Comparison of ENCODE assay signal across 9 mouse cellular contexts in genomic region chr8:109232281-109233234, GRCm38 (mm10).
DNase-seq lines count a peak whose midpoint lies in the region; ATAC-seq and TF ChIP-seq lines count a peak whose summit lies in the region.
"Had no signal": no experiment of that assay in that cellular context is flagged by ENCODE, and none has a peak within 500 bp of the region (broad histone marks: within the 10 kb centered on the region; RNA-seq: fewer than 3 reads in every experiment).

No protein-coding gene starts in this region.

- no peak overlapping the region; the same call in 1 of the 2 replicates for H3K27ac ChIP-seq in limb, embryonic 12.5 days
- H3K27ac ChIP-seq in limb, embryonic 10.5 days: no peak overlapping the region
- peak overlapping the region; percentile 48 for H3K27ac ChIP-seq in forebrain, embryonic 13.5 days
- no peak overlapping the region for H3K27ac ChIP-seq in hindbrain, embryonic 16.5 days (ENCODE audit: low read depth, low read length)
- H3K27ac ChIP-seq in thymus, adult 2 months (ENCODE audit: control insufficient read depth, insufficient read depth, low read length): no peak overlapping the region

- H3K9me3 ChIP-seq in limb, embryonic 12.5 days: no peaks in the 10 kb centered on the region
- H3K9me3 ChIP-seq in limb, embryonic 10.5 days (replicated peaks): no peaks in the 10 kb centered on the region
- no peaks in the 10 kb centered on the region for H3K9me3 ChIP-seq in forebrain, embryonic 13.5 days (replicated peaks)
- no peaks in the 10 kb centered on the region for H3K9me3 ChIP-seq in hindbrain, embryonic 16.5 days (ENCODE audit: control insufficient read depth, low read length)

- no peaks in the 10 kb centered on the region for H3K27me3 ChIP-seq in limb, embryonic 12.5 days
- H3K27me3 ChIP-seq in limb, embryonic 10.5 days (ENCODE audit: low read depth, poor library complexity, severe bottlenecking): no peaks in the 10 kb centered on the region
- 0 out of 2 replicates have a peak, but pooled peaks cover 7% of the 10 kb centered on the region for H3K27me3 ChIP-seq in forebrain, embryonic 13.5 days
- no peaks in the 10 kb centered on the region for H3K27me3 ChIP-seq in hindbrain, embryonic 16.5 days (replicated peaks; ENCODE audit: control insufficient read depth, insufficient read depth, low read length)
- no peaks in the 10 kb centered on the region for H3K27me3 ChIP-seq in thymus, adult 2 months (ENCODE audit: control insufficient read depth, insufficient read depth, low read length)

- H3K36me3 ChIP-seq in limb, embryonic 12.5 days: no peaks in the 10 kb centered on the region
- no peaks in the 10 kb centered on the region for H3K36me3 ChIP-seq in limb, embryonic 10.5 days
- H3K36me3 ChIP-seq in forebrain, embryonic 13.5 days (ENCODE audit: poor library complexity, severe bottlenecking): no peaks in the 10 kb centered on the region
- H3K36me3 ChIP-seq in hindbrain, embryonic 16.5 days (ENCODE audit: control insufficient read depth, insufficient read depth, low read length): no peaks in the 10 kb centered on the region
- H3K36me3 ChIP-seq in thymus, adult 2 months (ENCODE audit: control insufficient read depth, insufficient read depth, low read length): no peaks in the 10 kb centered on the region

- TF ChIP-seq POLR2A in thymus, adult 2 months (IDR thresholded peaks at IDR 0.05; ENCODE audit: control insufficient read depth, extremely low read depth, insufficient read depth, low read length, poor library complexity): no peak

- WGBS in limb, embryonic 12.5 days: 68% methylated on average over 32 of the region's 32 CpGs
- 84% methylated on average over 32 of the region's 32 CpGs for WGBS in limb, embryonic 10.5 days
- WGBS in forebrain, embryonic 13.5 days: 43% methylated on average over 32 of the region's 32 CpGs
- 22% methylated on average over 32 of the region's 32 CpGs for WGBS in hindbrain, embryonic 16.5 days
- 87% methylated on average over 32 of the region's 32 CpGs for WGBS in thymus, adult 2 months

- peak; percentile 68; the same call in 1 of the 2 replicates for ATAC-seq in limb, embryonic 12.5 days (ENCODE audit: insufficient number of reproducible peaks, insufficient read depth, low FRiP score, low TSS enrichment, low read depth)
- no peak for ATAC-seq in forebrain, embryonic 13.5 days
- 0 out of 2 replicates have a peak, but pooled peaks have one; percentile 37 for ATAC-seq in hindbrain, embryonic 16.5 days

- no peak for DNase-seq in limb, embryonic 10.5 days (ENCODE audit: low spot score)
- DNase-seq in neural tube, embryonic 10.5 days (ENCODE audit: extremely low spot score, low spot score): peak; percentile 29
- no peak for DNase-seq in ovary, postnatal 36 days (ENCODE audit: low spot score)
- DNase-seq in thymus, adult 18-20 months: no peak
- no peak for DNase-seq in thymus, adult 2 months
- DNase-seq: adrenal gland, postnatal 36 days had no signal

- TF ChIP-seq CTCF in thymus, adult 2 months (IDR thresholded peaks at IDR 0.05; ENCODE audit: borderline replicate concordance, control insufficient read depth, extremely low read depth, insufficient read depth, low read length, poor library complexity): no peak

- no peak overlapping the region for H3K9ac ChIP-seq in limb, embryonic 12.5 days (replicated peaks)
- 0 out of 2 replicates have a peak overlapping the region, but pooled peaks have one; percentile 0 for H3K9ac ChIP-seq in forebrain, embryonic 13.5 days
- H3K9ac ChIP-seq in hindbrain, embryonic 16.5 days (ENCODE audit: low read depth, low read length): 0 out of 2 replicates have a peak overlapping the region, but pooled peaks have one; percentile 12

- peaks cover 13% of the 10 kb centered on the region; the same call in 1 of the 2 replicates for H3K4me1 ChIP-seq in limb, embryonic 12.5 days (replicated peaks)
- no peaks in the 10 kb centered on the region for H3K4me1 ChIP-seq in limb, embryonic 10.5 days
- peaks cover 22% of the 10 kb centered on the region for H3K4me1 ChIP-seq in forebrain, embryonic 13.5 days
- H3K4me1 ChIP-seq in hindbrain, embryonic 16.5 days (ENCODE audit: control insufficient read depth, insufficient read depth, low read depth, low read length): peaks cover 20% of the 10 kb centered on the region
- no peaks in the 10 kb centered on the region for H3K4me1 ChIP-seq in thymus, adult 2 months (replicated peaks; ENCODE audit: control insufficient read depth, insufficient read depth, low read length)

- H3K4me3 ChIP-seq in limb, embryonic 12.5 days (replicated peaks): no peak overlapping the region
- H3K4me3 ChIP-seq in limb, embryonic 10.5 days: no peak overlapping the region
- H3K4me3 ChIP-seq in forebrain, embryonic 13.5 days: no peak overlapping the region
- peak overlapping the region; percentile 8; the same call in 1 of the 2 replicates for H3K4me3 ChIP-seq in hindbrain, embryonic 16.5 days (ENCODE audit: low read length)
- no peak overlapping the region for H3K4me3 ChIP-seq in thymus, adult 2 months (ENCODE audit: control insufficient read depth, insufficient read depth, low read length)

- no peak overlapping the region for H3K4me2 ChIP-seq in limb, embryonic 12.5 days
- peak overlapping the region; percentile 19 for H3K4me2 ChIP-seq in forebrain, embryonic 13.5 days
- H3K4me2 ChIP-seq in hindbrain, embryonic 16.5 days (ENCODE audit: low read length): peak overlapping the region; percentile 41
